Mouse (Mus musculus): ENCODE results near the gene Grxcr1.

The Grxcr1 gene

GRCm38 (mm10) chr5:68031744-68032143 lies at the start of gene Grxcr1:
Gene Grxcr1, plus strand, starts transcription at chr5:68031835.
- DNase-seq (ENCODE audit: low spot score): no peak

DNA sequence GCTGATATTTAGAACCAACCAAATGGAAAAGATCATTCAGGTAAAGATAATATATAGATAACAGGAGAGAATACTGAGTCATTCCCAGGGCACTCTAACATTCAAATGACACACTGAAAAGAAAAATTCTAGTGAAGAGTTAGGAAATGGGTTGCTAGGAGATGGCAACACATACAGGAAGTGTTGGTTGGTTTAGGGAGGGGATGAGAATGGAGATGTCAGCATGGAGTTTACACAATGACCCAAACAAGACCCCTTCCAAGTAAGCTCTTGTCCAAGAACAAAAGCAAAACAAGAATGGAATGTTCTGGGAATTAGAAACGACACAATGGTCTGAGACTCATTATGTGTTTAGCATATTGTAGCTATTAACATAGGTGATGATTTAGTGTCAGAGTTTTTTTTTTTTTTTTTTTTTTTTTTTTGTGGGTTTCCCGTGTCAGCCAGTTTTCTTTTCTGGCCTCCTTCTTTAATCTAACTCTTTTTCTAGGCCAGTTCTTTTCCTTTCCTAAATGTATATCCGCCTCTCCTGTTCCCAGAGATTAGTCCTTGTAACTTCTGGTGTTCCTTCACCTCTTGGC lies 49.6 kb upstream of the Grxcr1 start:
- DNase-seq (ENCODE audit: low spot score): no peak

DNA sequence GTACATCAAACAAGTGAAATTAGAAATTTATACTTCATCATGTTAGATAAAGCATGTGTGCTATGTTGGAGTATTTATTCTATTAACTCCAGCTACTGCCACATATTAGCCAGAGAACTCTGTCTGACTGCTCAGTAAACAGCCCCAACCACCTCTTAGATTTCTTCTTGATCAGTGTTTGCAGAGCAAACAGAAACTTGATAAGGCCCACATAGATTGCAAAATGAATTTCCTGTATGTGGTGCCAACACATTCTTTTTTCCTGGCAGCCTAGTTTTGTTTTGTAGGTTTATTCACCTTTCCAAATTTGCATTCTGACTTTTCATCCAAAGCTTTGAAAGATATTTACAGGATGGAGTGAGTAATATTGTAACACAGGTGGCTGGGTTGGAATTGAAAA lies 41.2 kb upstream of the Grxcr1 start:
- DNase-seq (ENCODE audit: low spot score): no peak

DNA sequence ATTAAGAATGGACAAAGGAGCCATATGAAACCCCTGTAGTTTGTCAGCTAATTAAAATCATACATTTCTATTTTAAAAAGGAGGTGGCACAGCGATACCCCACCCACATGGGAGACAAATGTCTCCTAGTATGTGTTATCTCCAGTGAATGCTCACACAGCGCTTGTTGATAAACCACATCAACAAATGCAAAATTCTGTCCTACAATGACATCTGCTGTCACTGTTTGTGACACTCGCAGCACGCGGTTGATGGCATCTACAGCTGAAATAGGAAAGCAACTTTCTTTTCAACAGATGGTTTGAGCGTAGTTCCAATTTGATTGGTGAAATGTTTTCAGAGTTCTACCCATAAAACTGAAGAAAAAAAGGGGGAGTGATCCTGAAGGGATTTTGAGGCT lies 29.0 kb upstream of the Grxcr1 start:
- DNase-seq (ENCODE audit: low spot score): no peak

- no peak for DNase-seq (ENCODE audit: low spot score)
Observed at GRCm38 (mm10) chr5:68003904-68004303, 27.7 kb upstream of the Grxcr1 start.

- DNase-seq (ENCODE audit: low spot score): no peak
Observed at GRCm38 (mm10) chr5:68004419-68004818, 27.2 kb upstream of the Grxcr1 start.

GRCm38 (mm10) chr5:68007074-68007473 lies 24.6 kb upstream of the Grxcr1 start:
- no peak for DNase-seq (ENCODE audit: low spot score)

GRCm38 (mm10) chr5:68011569-68011968 lies 20.1 kb upstream of the Grxcr1 start:
- no peak for DNase-seq (ENCODE audit: low spot score)

GRCm38 (mm10) chr5:68012618-68013017 lies 19.0 kb upstream of the Grxcr1 start:
- DNase-seq (ENCODE audit: low spot score): peak; percentile 73

GRCm38 (mm10) chr5:68020870-68021269 lies 10.8 kb upstream of the Grxcr1 start:
- DNase-seq (ENCODE audit: low spot score): no peak

DNA sequence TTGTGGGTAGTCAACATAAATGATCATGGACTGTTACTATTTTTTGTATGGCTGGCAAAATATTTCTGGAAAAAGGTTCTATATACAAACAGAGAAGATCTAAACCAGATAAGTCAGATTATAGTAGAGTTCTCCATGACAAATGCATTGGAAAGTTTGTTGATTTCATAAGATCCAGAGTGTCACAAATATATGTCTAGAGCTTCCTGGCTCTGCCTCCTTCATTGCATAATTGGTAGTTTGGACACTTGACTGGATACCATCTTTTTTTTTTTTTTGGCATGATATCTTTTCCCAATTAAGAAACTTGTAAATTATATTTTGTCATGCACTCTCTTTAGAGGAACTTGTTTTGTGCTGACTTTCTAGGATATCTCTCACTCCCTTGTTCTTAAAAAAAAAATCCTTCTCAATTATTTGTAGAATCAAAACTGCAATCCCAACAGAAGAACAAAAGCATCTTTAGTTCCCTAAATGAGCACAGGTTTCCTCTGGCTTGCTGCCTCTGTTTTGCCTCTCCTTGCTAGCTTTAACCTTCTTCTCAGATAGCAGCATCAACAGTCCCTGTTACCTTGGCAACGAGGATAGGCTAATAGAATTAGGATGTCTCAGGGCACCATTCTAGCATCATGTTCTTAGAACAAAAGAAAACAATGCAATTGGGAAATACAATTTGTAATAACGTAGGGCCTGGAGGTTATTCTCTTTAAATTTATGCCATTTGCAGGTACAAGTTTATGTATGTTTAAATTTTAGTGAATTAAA lies 4.8 kb upstream of the Grxcr1 start:
- no peak for DNase-seq (ENCODE audit: low spot score)

DNA sequence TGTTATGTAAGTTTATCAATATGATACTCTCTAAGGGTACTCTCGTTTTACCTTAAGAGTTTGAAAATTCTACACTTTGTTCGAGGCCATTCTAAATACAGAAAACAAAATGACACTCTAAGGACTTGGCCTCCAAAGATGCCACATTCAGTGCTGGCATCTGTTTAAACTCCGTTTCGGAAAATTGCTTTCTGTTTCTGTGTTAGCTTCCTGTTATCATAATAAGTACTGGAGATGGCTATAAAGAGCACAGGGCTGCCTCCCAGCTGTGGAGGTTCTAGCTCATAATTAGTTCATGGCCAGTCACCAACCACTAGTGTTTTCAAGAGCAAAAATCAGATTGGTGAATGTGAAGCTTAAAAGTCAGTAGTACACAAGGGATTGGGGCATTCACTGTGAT lies 4.2 kb upstream of the Grxcr1 start:
- no peak for DNase-seq (ENCODE audit: low spot score)

DNA sequence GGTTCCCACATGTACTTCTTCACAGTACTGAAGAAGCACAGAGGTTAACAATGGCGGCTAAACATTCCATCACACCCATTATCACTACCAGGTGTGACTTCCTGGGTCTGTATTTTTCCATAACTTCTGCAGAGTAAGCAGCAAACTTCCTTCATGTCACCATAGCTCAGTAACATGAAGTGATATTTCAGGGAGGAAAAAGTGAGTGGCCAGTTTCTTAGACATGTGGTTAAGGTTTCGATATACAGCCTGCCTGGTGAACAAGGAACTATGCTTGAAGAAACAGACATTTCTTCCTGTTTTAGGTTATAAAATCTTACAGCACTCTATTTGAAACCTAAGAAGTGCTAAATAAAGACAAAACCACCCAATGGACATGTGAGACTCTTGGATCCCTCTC lies 1.7 kb downstream of the Grxcr1 start:
- DNase-seq (ENCODE audit: low spot score): no peak

- no peak for DNase-seq (ENCODE audit: low spot score)
Observed at GRCm38 (mm10) chr5:68039077-68039476, 7.4 kb downstream of the Grxcr1 start.

GRCm38 (mm10) chr5:68043339-68043738 lies 11.7 kb downstream of the Grxcr1 start:
- DNase-seq (ENCODE audit: low spot score): no peak

GRCm38 (mm10) chr5:68048783-68049182 lies 17.1 kb downstream of the Grxcr1 start:
- DNase-seq (ENCODE audit: low spot score): peak; percentile 3

DNA sequence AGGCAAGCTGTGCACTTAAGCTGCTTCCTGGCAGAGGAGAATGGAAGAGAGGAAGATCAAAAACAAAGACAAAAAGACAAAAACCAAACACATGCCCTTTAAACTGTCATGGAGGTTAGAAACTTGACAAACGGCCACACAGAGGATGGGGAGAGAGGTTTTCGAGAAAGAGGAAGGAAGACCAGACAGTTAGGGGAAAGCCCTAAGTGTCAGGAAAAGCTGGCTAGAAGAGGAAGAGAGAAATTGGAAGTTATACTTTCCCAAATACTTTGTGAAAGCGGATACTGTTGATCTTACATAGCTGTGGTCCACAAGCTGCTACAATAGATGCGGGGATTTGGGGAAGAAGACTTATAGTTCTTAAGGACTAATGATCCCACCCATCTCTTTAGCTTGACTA lies 17.9 kb downstream of the Grxcr1 start:
- DNase-seq (ENCODE audit: low spot score): no peak

GRCm38 (mm10) chr5:68051101-68051500 lies 19.5 kb downstream of the Grxcr1 start:
- no peak for DNase-seq (ENCODE audit: low spot score)

DNA sequence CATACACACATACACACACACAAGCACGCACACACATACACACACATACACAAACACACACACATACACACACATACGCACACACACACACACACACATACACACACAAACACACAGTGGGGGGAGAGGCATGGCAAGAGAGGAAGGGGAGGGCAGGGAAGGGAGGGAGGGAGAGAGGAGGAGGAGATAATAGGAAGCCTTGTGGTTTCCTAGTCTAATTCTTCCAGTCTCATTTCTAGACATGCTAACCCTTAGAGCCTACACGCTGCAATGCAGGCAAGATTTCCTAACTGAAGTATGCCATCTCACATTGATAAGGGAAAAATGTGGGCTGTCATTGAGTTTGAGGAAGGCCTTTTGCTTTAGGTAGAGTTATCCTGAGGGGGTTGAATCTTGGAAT lies 25.9 kb downstream of the Grxcr1 start:
- DNase-seq (ENCODE audit: low spot score): no peak

- no peak for DNase-seq (ENCODE audit: low spot score)
Observed at GRCm38 (mm10) chr5:68068694-68069093, 37.1 kb downstream of the Grxcr1 start.

GRCm38 (mm10) chr5:68070308-68070707 lies 38.7 kb downstream of the Grxcr1 start:
- DNase-seq (ENCODE audit: low spot score): no peak

DNA sequence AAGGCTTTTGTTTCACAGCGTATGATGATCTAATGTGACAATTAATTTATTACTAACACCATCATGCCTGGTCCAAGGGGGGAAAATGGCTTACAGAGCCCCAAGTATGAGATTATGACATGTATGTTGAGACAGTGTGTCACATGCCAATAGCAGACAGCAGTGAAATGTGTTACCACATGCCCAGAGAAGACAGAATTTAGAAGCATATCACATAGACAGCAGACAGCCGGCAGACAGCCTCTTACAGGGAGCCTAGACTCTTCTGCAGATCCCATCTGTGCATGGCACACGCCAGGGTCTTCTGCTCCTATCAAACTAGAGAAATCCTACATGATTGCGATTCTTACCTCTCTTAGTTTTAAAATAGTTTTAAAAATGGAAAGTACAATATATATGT lies 40.2 kb downstream of the Grxcr1 start:
- no peak for DNase-seq (ENCODE audit: low spot score)

DNA sequence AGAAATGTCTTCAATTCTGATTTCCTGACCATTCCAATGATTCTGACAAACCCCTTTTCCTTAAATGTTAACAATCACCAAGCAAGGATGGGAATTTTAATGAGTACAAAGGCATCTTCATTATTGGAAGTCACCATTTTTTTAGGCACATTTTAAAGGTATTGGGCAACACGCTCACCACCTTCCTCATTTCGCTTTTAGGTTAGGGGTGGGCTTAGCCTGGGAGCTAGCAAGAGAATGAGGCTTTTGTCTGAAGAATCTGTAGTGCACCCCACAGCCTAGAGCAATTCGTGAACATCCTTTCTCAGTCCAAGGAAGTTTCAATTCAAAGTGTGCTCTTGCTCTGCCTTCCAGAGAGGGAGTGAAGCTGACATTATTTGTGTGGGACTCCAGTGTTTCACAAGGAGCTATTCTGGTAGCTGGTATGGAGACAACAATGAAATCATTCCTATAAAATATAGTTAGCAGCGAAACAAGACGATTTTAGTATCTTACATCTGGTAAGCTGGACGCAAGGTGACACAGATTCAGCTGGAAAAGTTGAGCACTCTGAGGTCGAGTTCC lies 55.0 kb downstream of the Grxcr1 start:
- no peak for DNase-seq (ENCODE audit: low spot score)

DNA sequence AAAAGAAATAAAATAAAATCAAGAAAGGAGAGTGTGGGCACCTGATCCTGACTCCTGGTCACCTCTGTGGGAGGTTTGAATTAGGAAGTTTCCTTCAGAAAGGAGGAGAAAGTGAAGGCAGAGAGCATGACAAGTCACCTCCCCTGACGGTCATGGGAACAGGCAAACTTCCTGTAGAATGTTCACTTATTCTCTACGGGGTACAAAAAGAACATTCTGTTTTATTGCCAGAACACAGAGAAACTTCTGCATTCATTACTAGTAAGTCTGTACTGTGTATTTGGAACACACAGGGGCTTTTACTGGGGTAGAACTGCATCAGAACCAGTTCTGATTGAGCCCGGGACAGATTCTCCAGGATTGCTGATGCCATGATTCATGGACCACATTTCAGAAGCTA lies 55.5 kb downstream of the Grxcr1 start:
- no peak for DNase-seq (ENCODE audit: low spot score)

Measured in ovary, postnatal 36 days (tissue).